Mouse (Mus musculus) liver, embryonic 16.5 days (tissue): ENCODE data around the gene Cobl. TPM values are rescaled to one million over a fixed set of nuclear protein-coding genes. Genes with fewer than 3 reads are reported as not detected.

Experiments used
- ATAC-seq: fragments of 200-750 bp; cut with Nextera tagmentation; 2 replicates; pipeline ENCODE4 v1.8.0; 2017; ENCODE audit warnings: low read depth, mild to moderate bottlenecking, moderate number of reproducible peaks, moderate library complexity
- H3K27ac ChIP-seq: fragments of 300-500 bp; sonication (generic); 2 replicates; pipeline ENCODE4 v1.5.1; 2014; ENCODE audit warnings: mild to moderate bottlenecking, low read length
- H3K27me3 ChIP-seq: fragments of 300-500 bp; sonication (generic); 2 replicates; pipeline ENCODE4 v1.6.1; 2014; ENCODE audit warnings: low read depth, low read length, mixed read lengths; ENCODE audit not compliant: control insufficient read depth, insufficient read depth
- H3K36me3 ChIP-seq: fragments of 300-500 bp; sonication (generic); 2 replicates; pipeline ENCODE4 v1.6.1; 2014; ENCODE audit warnings: mild to moderate bottlenecking; ENCODE audit not compliant: control insufficient read depth, insufficient read depth
- H3K4me1 ChIP-seq: fragments of 300-500 bp; sonication (generic); 2 replicates; pipeline ENCODE4 v1.6.1; 2014; ENCODE audit warnings: low read depth, low read length, mixed read lengths; ENCODE audit not compliant: control insufficient read depth
- H3K4me2 ChIP-seq: fragments of 300-500 bp; sonication (generic); 2 replicates; pipeline ENCODE4 v1.6.1; 2014; ENCODE audit warnings: low read depth, low read length, mixed read lengths
- H3K4me3 ChIP-seq: fragments of 300-500 bp; sonication (generic); 2 replicates; pipeline ENCODE4 v1.5.1; 2014; ENCODE audit warnings: low read depth, mild to moderate bottlenecking, low read length
- H3K9ac ChIP-seq: fragments of 300-500 bp; sonication (generic); 2 replicates; pipeline ENCODE4 v1.6.1; 2014; ENCODE audit warnings: low read depth, low read length
- H3K9me3 ChIP-seq: fragments of 300-500 bp; sonication (generic); replicated peaks from 2 replicates; pipeline ENCODE4 v1.6.1; 2016; ENCODE audit warnings: low read length; ENCODE audit not compliant: control insufficient read depth
- WGBS: fragments of 180-500 bp; shearing (Covaris S2); extraction: QIAGEN DNeasy Blood & Tissue Kit; methylation state at CpG from one replicate; pipeline ENCODE4 v1.1.7; 2014; ENCODE audit not compliant: insufficient replicate concordance; 5-methylcytosine and 5-hydroxymethylcytosine counted together
- polyA plus RNA-seq: library from polyadenylated mRNA; unstranded; fragments of >200 nt; fragmentation: Nextera tagmentation; extraction: Ambion mirVana; gene quantifications from 2 replicates; pipeline ENCODE4 v1.2.1, GENCODE M21; 2015

Gene Cobl
- polyA plus RNA-seq, 1 experiment from 2014 or later: 2.2 TPM

- H3K4me3 ChIP-seq: no peak overlapping the region
- no peak for ATAC-seq
- H3K27ac ChIP-seq: no peak overlapping the region
- H3K36me3 ChIP-seq: no peaks in the 10 kb centered on the region
- H3K4me2 ChIP-seq: no peak overlapping the region
- H3K9ac ChIP-seq: no peak overlapping the region
- H3K9me3 ChIP-seq: no peaks in the 10 kb centered on the region
- no peaks in the 10 kb centered on the region for H3K4me1 ChIP-seq
- no peaks in the 10 kb centered on the region for H3K27me3 ChIP-seq
- 61% methylated on average over 3 of the region's 3 CpGs for whole genome bisulfite sequencing
These were observed 28.9 kb downstream of the Cobl start for GRCm38 (mm10) chr11:12435905-12436304.

- WGBS: 37% methylated on average over 4 of the region's 4 CpGs
These were observed 29.7 kb downstream of the Cobl start for GRCm38 (mm10) chr11:12435018-12435417.

GRCm38 (mm10) chr11:12434597-12434996 is 30.2 kb downstream of the Cobl start:
- Histone ChIP-seq H3K27me3 (no peaks in the 10 kb centered on the region), H3K9me3 (no peaks in the 10 kb centered on the region), H3K36me3 (no peaks in the 10 kb centered on the region), H3K4me1 (no peaks in the 10 kb centered on the region), H3K27ac (no peak overlapping the region), H3K4me3 (no peak overlapping the region), H3K4me2 (no peak overlapping the region), H3K9ac (no peak overlapping the region)
- WGBS: 37% methylated on average over 4 of the region's 4 CpGs
- ATAC-seq: no peak

More at GRCm38 (mm10) chr11:12435018-12435417, 29.7 kb downstream of the Cobl start:
- no peak overlapping the region for H3K27ac ChIP-seq
- ATAC-seq: no peak
- H3K36me3 ChIP-seq: no peaks in the 10 kb centered on the region
- H3K27me3 ChIP-seq: no peaks in the 10 kb centered on the region
- no peaks in the 10 kb centered on the region for H3K4me1 ChIP-seq
- H3K4me2 ChIP-seq: no peak overlapping the region
- no peak overlapping the region for H3K9ac ChIP-seq
- no peaks in the 10 kb centered on the region for H3K9me3 ChIP-seq
- no peak overlapping the region for H3K4me3 ChIP-seq

GRCm38 (mm10) chr11:12431911-12432310 is 32.8 kb downstream of the Cobl start:
- H3K4me2 ChIP-seq: no peak overlapping the region
- 48% methylated on average over 2 of the region's 2 CpGs for WGBS
- H3K36me3 ChIP-seq: no peaks in the 10 kb centered on the region
- no peaks in the 10 kb centered on the region for H3K9me3 ChIP-seq
- ATAC-seq: no peak
- no peaks in the 10 kb centered on the region for H3K4me1 ChIP-seq
- H3K4me3 ChIP-seq: no peak overlapping the region
- no peak overlapping the region for H3K9ac ChIP-seq
- no peak overlapping the region for H3K27ac ChIP-seq
- H3K27me3 ChIP-seq: no peaks in the 10 kb centered on the region

- Histone ChIP-seq H3K27ac (no peak overlapping the region), H3K4me2 (no peak overlapping the region), H3K9ac (no peak overlapping the region), H3K27me3 (no peaks in the 10 kb centered on the region), H3K9me3 (no peaks in the 10 kb centered on the region), H3K4me3 (no peak overlapping the region), H3K4me1 (no peaks in the 10 kb centered on the region), H3K36me3 (no peaks in the 10 kb centered on the region)
- WGBS: 35% methylated on average over 4 of the region's 4 CpGs
- ATAC-seq: no peak
These were observed 34.3 kb downstream of the Cobl start for GRCm38 (mm10) chr11:12430231-12431041.

- Histone ChIP-seq H3K27me3 (no peaks in the 10 kb centered on the region), H3K27ac (no peak overlapping the region), H3K9me3 (no peaks in the 10 kb centered on the region), H3K4me3 (no peak overlapping the region), H3K36me3 (no peaks in the 10 kb centered on the region), H3K4me2 (no peak overlapping the region), H3K4me1 (no peaks in the 10 kb centered on the region), H3K9ac (no peak overlapping the region)
- 61% methylated on average over 5 of the region's 5 CpGs for WGBS
- ATAC-seq: no peak
These were observed 38.0 kb downstream of the Cobl start for GRCm38 (mm10) chr11:12426746-12427145.

GRCm38 (mm10) chr11:12424205-12424604 is 40.6 kb downstream of the Cobl start:
- no peak overlapping the region for H3K4me3 ChIP-seq
- no peaks in the 10 kb centered on the region for H3K9me3 ChIP-seq
- no peaks in the 10 kb centered on the region for H3K27me3 ChIP-seq
- ATAC-seq: no peak
- 42% methylated on average over 2 of the region's 2 CpGs for WGBS
- H3K9ac ChIP-seq: no peak overlapping the region
- no peaks in the 10 kb centered on the region for H3K36me3 ChIP-seq
- H3K27ac ChIP-seq: no peak overlapping the region
- no peaks in the 10 kb centered on the region for H3K4me1 ChIP-seq
- no peak overlapping the region for H3K4me2 ChIP-seq

GRCm38 (mm10) chr11:12421183-12421582 is 43.6 kb downstream of the Cobl start:
- Histone ChIP-seq H3K4me3 (no peak overlapping the region), H3K27me3 (no peaks in the 10 kb centered on the region), H3K27ac (no peak overlapping the region), H3K36me3 (no peaks in the 10 kb centered on the region), H3K9ac (no peak overlapping the region), H3K9me3 (no peaks in the 10 kb centered on the region), H3K4me1 (no peaks in the 10 kb centered on the region), H3K4me2 (no peak overlapping the region)
- WGBS: 68% methylated on average over 5 of the region's 5 CpGs
- no peak for ATAC-seq

- H3K27me3 ChIP-seq: no peaks in the 10 kb centered on the region
- no peak overlapping the region for H3K9ac ChIP-seq
- H3K36me3 ChIP-seq: no peaks in the 10 kb centered on the region
- WGBS: 62% methylated on average over 3 of the region's 3 CpGs
- no peak overlapping the region for H3K27ac ChIP-seq
- no peak overlapping the region for H3K4me3 ChIP-seq
- no peaks in the 10 kb centered on the region for H3K9me3 ChIP-seq
- H3K4me1 ChIP-seq: no peaks in the 10 kb centered on the region
- H3K4me2 ChIP-seq: no peak overlapping the region
- ATAC-seq: no peak
These were observed 44.6 kb downstream of the Cobl start for GRCm38 (mm10) chr11:12420146-12420545.
